In genomic region chr4:32239749-32240131, GRCm38 (mm10) we compare ENCODE assay signal across 7 mouse cellular contexts. TPM values are rescaled to one million over a fixed set of nuclear protein-coding genes. Genes with fewer than 3 reads are reported as not detected.
DNase-seq lines count a peak whose midpoint lies in the region; ATAC-seq and TF ChIP-seq lines count a peak whose summit lies in the region.

No protein-coding gene starts in this region.

- no peaks in the 10 kb centered on the region for H3K36me3 ChIP-seq in ES-E14 (ENCODE audit: control insufficient read depth, insufficient read depth, low read length, poor library complexity, severe bottlenecking)
- H3K36me3 ChIP-seq in hindbrain, embryonic 15.5 days, result no peaks in the 10 kb centered on the region
- H3K36me3 ChIP-seq in limb, embryonic 11.5 days (ENCODE audit: control insufficient read depth, insufficient read depth, low read length), result no peaks in the 10 kb centered on the region
- no peaks in the 10 kb centered on the region for H3K36me3 ChIP-seq in midbrain, embryonic 11.5 days (ENCODE audit: control insufficient read depth, insufficient read depth, low read length)

- no peaks in the 10 kb centered on the region for H3K27me3 ChIP-seq in hindbrain, embryonic 15.5 days
- H3K27me3 ChIP-seq in limb, embryonic 11.5 days (ENCODE audit: control insufficient read depth, insufficient read depth, low read length), result no peaks in the 10 kb centered on the region
- peaks cover 2% of the 10 kb centered on the region; the same call in 1 of the 2 replicates for H3K27me3 ChIP-seq in midbrain, embryonic 11.5 days (ENCODE audit: control insufficient read depth, insufficient read depth, low read length)

- H3K9ac ChIP-seq in ES-E14 (ENCODE audit: insufficient read depth, low read depth, low read length, poor library complexity, severe bottlenecking), result peak overlapping the region; percentile 54; the same call in 1 of the 2 replicates
- peak overlapping the region; percentile 86 for H3K9ac ChIP-seq in hindbrain, embryonic 15.5 days
- peak overlapping the region; percentile 87 for H3K9ac ChIP-seq in limb, embryonic 11.5 days (ENCODE audit: low read length)
- peak overlapping the region; percentile 88 for H3K9ac ChIP-seq in midbrain, embryonic 11.5 days (ENCODE audit: low read length)

- peak overlapping the region; percentile 77 to 84 for H3K4me3 ChIP-seq in ES-E14 (ENCODE audit: insufficient read depth in 1 of 2, low read depth in 1 of 2, low read length in 2 of 2, poor library complexity in 1 of 2, severe bottlenecking in 1 of 2)
- H3K4me3 ChIP-seq in hindbrain, embryonic 15.5 days, result peak overlapping the region; percentile 78
- peak overlapping the region; percentile 86 for H3K4me3 ChIP-seq in limb, embryonic 11.5 days (ENCODE audit: low read depth, low read length)
- H3K4me3 ChIP-seq in midbrain, embryonic 11.5 days (ENCODE audit: low read depth, low read length), result peak overlapping the region; percentile 84

- peak; percentile 55 for ATAC-seq in frontal cortex, adult (ENCODE audit: low TSS enrichment)
- peak; percentile 63 for ATAC-seq in hindbrain, embryonic 15.5 days (ENCODE audit: low FRiP score, low read depth)
- ATAC-seq in limb, embryonic 11.5 days (ENCODE audit: insufficient number of reproducible peaks, low FRiP score, low TSS enrichment, low read depth), result peak; percentile 32
- ATAC-seq in midbrain, embryonic 11.5 days (ENCODE audit: low FRiP score), result peak; percentile 38

- H3K4me1 ChIP-seq in ES-E14 (ENCODE audit: control insufficient read depth in 2 of 2, insufficient read depth in 2 of 2, low read length in 2 of 2, poor library complexity in 1 of 2), result peaks cover 1 to 2% of the 10 kb centered on the region in 2 experiments; a peak in 1 of 4 replicates
- peaks cover 51% of the 10 kb centered on the region for H3K4me1 ChIP-seq in hindbrain, embryonic 15.5 days (replicated peaks)
- H3K4me1 ChIP-seq in limb, embryonic 11.5 days (ENCODE audit: control insufficient read depth, insufficient read depth, low read length), result peaks cover 54% of the 10 kb centered on the region
- H3K4me1 ChIP-seq in midbrain, embryonic 11.5 days (ENCODE audit: control insufficient read depth, insufficient read depth, low read length), result peaks cover 44% of the 10 kb centered on the region

- peak overlapping the region; percentile 73 for H3K4me2 ChIP-seq in hindbrain, embryonic 15.5 days
- peak overlapping the region; percentile 95 for H3K4me2 ChIP-seq in limb, embryonic 11.5 days (ENCODE audit: low read depth, severe bottlenecking)
- H3K4me2 ChIP-seq in midbrain, embryonic 11.5 days, result peak overlapping the region; percentile 95

- no peak overlapping the region for H3K27ac ChIP-seq in ES-E14 (ENCODE audit: insufficient read depth, low read depth, low read length, poor library complexity, severe bottlenecking)
- peak overlapping the region; percentile 94 for H3K27ac ChIP-seq in hindbrain, embryonic 15.5 days (replicated peaks)
- peak overlapping the region; percentile 92 for H3K27ac ChIP-seq in limb, embryonic 11.5 days (replicated peaks; ENCODE audit: low read depth, low read length)
- H3K27ac ChIP-seq in midbrain, embryonic 11.5 days (ENCODE audit: low read depth, low read length), result peak overlapping the region; percentile 97

- no peak for DNase-seq in ES-E14 (ENCODE audit: low read depth, low spot score)
- peak; percentile 14 to 40 for DNase-seq in adrenal gland, postnatal 4 days (ENCODE audit: low spot score in 2 of 2)
- DNase-seq in limb, embryonic 11.5 days (ENCODE audit: low spot score), result peak; percentile 76
- DNase-seq in midbrain, embryonic 11.5 days (ENCODE audit: low spot score, missing footprints), result no peak
- peak; percentile 64 for DNase-seq in skeletal muscle tissue, adult 2 months (ENCODE audit: low read depth, low spot score)

- no peaks in the 10 kb centered on the region for H3K9me3 ChIP-seq in ES-E14 (ENCODE audit: control insufficient read depth, insufficient read depth, low read depth, low read length)
- no peaks in the 10 kb centered on the region for H3K9me3 ChIP-seq in hindbrain, embryonic 15.5 days
- no peaks in the 10 kb centered on the region for H3K9me3 ChIP-seq in limb, embryonic 11.5 days (ENCODE audit: control insufficient read depth, low read length)
- H3K9me3 ChIP-seq in midbrain, embryonic 11.5 days (ENCODE audit: control insufficient read depth, low read length), result no peaks in the 10 kb centered on the region

- in situ Hi-C loops in ES-E14 (cut with MboI; ENCODE audit: low sequenced_read_pairs in 2 of 2, unreplicated experiment in 2 of 2), result no loop called here

- under 1% methylated on average over 26 of the region's 26 CpGs for WGBS in hindbrain, embryonic 15.5 days
- 0% methylated on average over 26 of the region's 26 CpGs for WGBS in limb, embryonic 11.5 days
- 0% methylated on average over 26 of the region's 26 CpGs for WGBS in midbrain, embryonic 11.5 days

TF ChIP-seq in ES-E14, 5 proteins besides CTCF, POLR2A, EP300 and RAD21:
- no peak for TF ChIP-seq HCFC1 (IDR thresholded peaks at IDR 0.05; ENCODE audit: borderline replicate concordance, insufficient read depth, low read length)

RNA-seq across cellular contexts. Expression of gene Bach2, which starts 1.1 kb away (rescaled TPM):
- total RNA-seq in ES-E14 (2012; rRNA removed), result 3.1 and 3.3 TPM in 2 replicates
- 10 to 100 TPM; 14.1 to 14.4 TPM for total RNA-seq in adrenal gland, postnatal 4 days (2021)
- 24.5 and 27.4 TPM in 2 replicates for polyA plus RNA-seq in hindbrain, embryonic 15.5 days (2015; fragmentation: Nextera tagmentation; extraction: Ambion mirVana)
- 16.4 and 17.9 TPM in 2 replicates for polyA plus RNA-seq in limb, embryonic 11.5 days (2014; fragmentation: Nextera tagmentation; extraction: Ambion mirVana)
- 11.2 and 13.2 TPM in 2 replicates for polyA plus RNA-seq in midbrain, embryonic 11.5 days (2014; fragmentation: Nextera tagmentation; extraction: Ambion mirVana)

Comparison
In these comparisons a context has a peak if more than half of its experiments do, and no peak if none do; other contexts are left out.
1. DNase-seq: peak in adrenal gland, postnatal 4 days (2 of 2), limb, embryonic 11.5 days (single experiment) and skeletal muscle tissue, adult 2 months (single experiment); none in ES-E14 (single experiment) and midbrain, embryonic 11.5 days (single experiment).
2. Peak in every context shown above with its lines, with median percentiles within 50 percentile points of each other: H3K4me3 ChIP-seq, H3K9ac ChIP-seq, ATAC-seq and H3K4me2 ChIP-seq.